Mouse (Mus musculus) liver, embryonic 15.5 days (tissue): Measurements from ENCODE around the gene Pramel1. TPM values are rescaled to one million over a fixed set of nuclear protein-coding genes. Genes with fewer than 3 reads are reported as not detected.
A peak's percentile ranks its signal among the peaks of the same experiment; 100 is the strongest.
"Not testable (repeated sequence)": the region's sequence is repeated elsewhere in the genome, so short reads cannot be mapped to it uniquely, and the experiment has no call there.

Experiments used
- ATAC-seq: fragments of 200-750 bp; cut with Nextera tagmentation; 2 replicates; pipeline ENCODE4 v1.8.0; 2017; ENCODE audit warnings: moderate number of reproducible peaks, mild to moderate bottlenecking, moderate library complexity; ENCODE audit not compliant: insufficient read depth
- H3K27ac ChIP-seq: fragments of 300-500 bp; sonication (generic); replicated peaks from 2 replicates; pipeline ENCODE4 v1.5.1; 2015; ENCODE audit warnings: mild to moderate bottlenecking, inconsistent platforms
- H3K27me3 ChIP-seq: fragments of 300-500 bp; sonication (generic); 2 replicates; pipeline ENCODE4 v1.6.1; 2015; ENCODE audit warnings: mild to moderate bottlenecking, inconsistent platforms
- H3K36me3 ChIP-seq: fragments of 300-500 bp; sonication (generic); replicated peaks from 2 replicates; pipeline ENCODE4 v1.6.1; 2015; ENCODE audit warnings: moderate library complexity, mild to moderate bottlenecking, inconsistent platforms
- H3K4me1 ChIP-seq: fragments of 300-500 bp; sonication (generic); replicated peaks from 2 replicates; pipeline ENCODE4 v1.6.1; 2015; ENCODE audit warnings: inconsistent platforms
- H3K4me2 ChIP-seq: fragments of 300-500 bp; sonication (generic); 2 replicates; pipeline ENCODE4 v1.6.1; 2015; ENCODE audit warnings: moderate library complexity, mild to moderate bottlenecking, inconsistent platforms
- H3K4me3 ChIP-seq: fragments of 300-500 bp; sonication (generic); replicated peaks from 2 replicates; pipeline ENCODE4 v1.5.1; 2015; ENCODE audit warnings: mild to moderate bottlenecking, inconsistent platforms
- H3K9ac ChIP-seq: fragments of 300-500 bp; sonication (generic); 2 replicates; pipeline ENCODE4 v1.6.1; 2015; ENCODE audit warnings: moderate library complexity, mild to moderate bottlenecking, inconsistent platforms
- H3K9me3 ChIP-seq: fragments of 300-500 bp; sonication (generic); replicated peaks from 2 replicates; pipeline ENCODE4 v1.6.1; 2016; ENCODE audit warnings: inconsistent platforms
- whole genome bisulfite sequencing: fragments of 180-500 bp; shearing (Covaris S2); methylation state at CpG from one replicate; pipeline ENCODE4 v1.1.7; 2015; ENCODE audit warnings: mixed read lengths; ENCODE audit not compliant: insufficient replicate concordance; 5-methylcytosine and 5-hydroxymethylcytosine counted together
- polyA plus RNA-seq: library from polyadenylated mRNA; unstranded; fragments of >200 nt; fragmentation: Nextera tagmentation; extraction: Ambion mirVana; gene quantifications from 2 replicates; pipeline ENCODE4 v1.2.1, GENCODE M21; 2015

Pramel1 gene
- polyA plus RNA-seq, 1 experiment from 2014 or later: not detected

GRCm38 (mm10) chr4:143382163-143382562, 12.1 kb upstream of the Pramel1 start:
- H3K27ac ChIP-seq: no peak overlapping the region
- no peaks in the 10 kb centered on the region for H3K4me1 ChIP-seq
- H3K4me2 ChIP-seq: no peak overlapping the region
- no peaks in the 10 kb centered on the region for H3K9me3 ChIP-seq
- no peaks in the 10 kb centered on the region for H3K36me3 ChIP-seq
- no peak overlapping the region for H3K9ac ChIP-seq
- H3K4me3 ChIP-seq: no peak overlapping the region
- no peak for ATAC-seq
- WGBS: 61% methylated on average over 3 of the region's 3 CpGs
- H3K27me3 ChIP-seq: peaks cover 10% of the 10 kb centered on the region; the same call in 1 of the 2 replicates

- H3K27ac ChIP-seq: no peak overlapping the region
- peaks cover 8% of the 10 kb centered on the region for H3K27me3 ChIP-seq
- no peaks in the 10 kb centered on the region for H3K9me3 ChIP-seq
- no peak overlapping the region for H3K4me3 ChIP-seq
- no peak overlapping the region for H3K9ac ChIP-seq
- H3K4me2 ChIP-seq: no peak overlapping the region
- no peaks in the 10 kb centered on the region for H3K4me1 ChIP-seq
- ATAC-seq: no peak
- no peaks in the 10 kb centered on the region for H3K36me3 ChIP-seq
- 28% methylated on average over 4 of the region's 4 CpGs for WGBS
These were observed 10.6 kb upstream of the Pramel1 start for GRCm38 (mm10) chr4:143383646-143384045.

GRCm38 (mm10) chr4:143388955-143389702, 5.1 kb upstream of the Pramel1 start:
- 8% methylated on average over 43 of the region's 43 CpGs for WGBS
- Histone ChIP-seq H3K36me3 (no peaks in the 10 kb centered on the region), H3K27ac (no peak overlapping the region), H3K4me3 (peak overlapping the region; percentile 29; the same call in 1 of the 2 replicates), H3K9me3 (no peaks in the 10 kb centered on the region), H3K9ac (no peak overlapping the region), H3K4me1 (no peaks in the 10 kb centered on the region), H3K27me3 (peaks cover 9% of the 10 kb centered on the region), H3K4me2 (peak overlapping the region; percentile 51)
- ATAC-seq: no peak

- Histone ChIP-seq H3K36me3 (peaks cover 8% of the 10 kb centered on the region), H3K27ac (no peak overlapping the region)
- WGBS: 66% methylated on average over 5 of the region's 5 CpGs
These were observed 17.5 kb downstream of the Pramel1 start for GRCm38 (mm10) chr4:143411566-143412218.

GRCm38 (mm10) chr4:143412219-143413092, 18.2 kb downstream of the Pramel1 start, which contains the start of gene Pramef8:
TSS of gene Pramef8 (plus strand) at chr4:143412426.
- peak within 1 kb of the TSS; percentile 77 for H3K4me3 ChIP-seq
- H3K9me3 ChIP-seq: no peaks in the 10 kb centered on the region
- peak within 1 kb of the TSS; percentile 76 for H3K4me2 ChIP-seq
- H3K27me3 ChIP-seq: no peaks in the 10 kb centered on the region
- peak; percentile 92 for ATAC-seq
- H3K27ac ChIP-seq: peak within 1 kb of the TSS; percentile 89
- peaks cover 16% of the 10 kb centered on the region for H3K36me3 ChIP-seq
- peaks cover 8% of the 10 kb centered on the region for H3K4me1 ChIP-seq
- under 1% methylated on average over 50 of the region's 50 CpGs for WGBS
- peak within 1 kb of the TSS; percentile 66 for H3K9ac ChIP-seq

More at GRCm38 (mm10) chr4:143411566-143412218, 17.5 kb downstream of the Pramel1 start:
- Histone ChIP-seq H3K4me1 (peaks cover 8% of the 10 kb centered on the region), H3K4me2 (peak overlapping the region; percentile 76), H3K27me3 (no peaks in the 10 kb centered on the region), H3K9me3 (no peaks in the 10 kb centered on the region), H3K9ac (0 out of 2 replicates have a peak overlapping the region, but pooled peaks have one; percentile 66), H3K4me3 (peak overlapping the region; percentile 77)
- no peak for ATAC-seq

GRCm38 (mm10) chr4:143413621-143414020, 19.4 kb downstream of the Pramel1 start:
- ATAC-seq: no peak
- peaks cover 27% of the 10 kb centered on the region for H3K36me3 ChIP-seq
- no peaks in the 10 kb centered on the region for H3K9me3 ChIP-seq
- H3K27ac ChIP-seq: no peak overlapping the region
- peaks cover 8% of the 10 kb centered on the region for H3K4me1 ChIP-seq
- H3K9ac ChIP-seq: no peak overlapping the region
- no peak overlapping the region for H3K4me3 ChIP-seq
- H3K27me3 ChIP-seq: no peaks in the 10 kb centered on the region
- 70% methylated on average over 1 of the region's 1 CpGs for WGBS
- peak overlapping the region; percentile 76; the same call in 1 of the 2 replicates for H3K4me2 ChIP-seq

- WGBS: 74% methylated on average over 3 of the region's 3 CpGs
- ATAC-seq: no peak
- peaks cover 8% of the 10 kb centered on the region for H3K4me1 ChIP-seq
- H3K4me2 ChIP-seq: no peak overlapping the region
- H3K4me3 ChIP-seq: no peak overlapping the region
- H3K27me3 ChIP-seq: no peaks in the 10 kb centered on the region
- no peaks in the 10 kb centered on the region for H3K9me3 ChIP-seq
- H3K36me3 ChIP-seq: peaks cover 32% of the 10 kb centered on the region
- H3K9ac ChIP-seq: no peak overlapping the region
- no peak overlapping the region for H3K27ac ChIP-seq
These were observed 19.9 kb downstream of the Pramel1 start for GRCm38 (mm10) chr4:143414121-143414520.

- not testable (repeated sequence) for H3K4me2 ChIP-seq, H3K4me3 ChIP-seq, H3K36me3 ChIP-seq, H3K9me3 ChIP-seq, H3K4me1 ChIP-seq, H3K27ac ChIP-seq, H3K27me3 ChIP-seq, H3K9ac ChIP-seq, ATAC-seq
- WGBS: 62% methylated on average over 5 of the region's 5 CpGs
These were observed 32.5 kb downstream of the Pramel1 start for GRCm38 (mm10) chr4:143426770-143427169.

Other genes starting within 250 kb of the Pramel1 start
- 2.8 and 3.4 TPM in 2 replicates for gene Prdm2, start 181.4 kb upstream of the Pramel1 start, polyA plus RNA-seq
- 1.1 and 1.8 TPM in 2 replicates for gene Pdpn, start 94.9 kb upstream of the Pramel1 start, polyA plus RNA-seq
- 0.07 TPM in 1 of 2 replicates, not detected in the other for gene Lrrc38, start 44.7 kb upstream of the Pramel1 start, polyA plus RNA-seq
- 3.7 and 3.8 TPM in 2 replicates for gene Pramef8, start 18.0 kb downstream of the Pramel1 start, polyA plus RNA-seq
- gene Oog4, start 55.9 kb downstream of the Pramel1 start, polyA plus RNA-seq: not detected in 2 replicates
- not detected in 2 replicates for gene Gm13043, start 116.9 kb downstream of the Pramel1 start, polyA plus RNA-seq
- gene Gm13040, start 141.5 kb downstream of the Pramel1 start, polyA plus RNA-seq: not detected in 2 replicates
- gene BC080695, start 157.3 kb downstream of the Pramel1 start, polyA plus RNA-seq: not detected in 2 replicates
- not detected in 2 replicates for gene Gm13057, start 157.3 kb downstream of the Pramel1 start, polyA plus RNA-seq
- not detected in 2 replicates for gene Gm13083, start 220.6 kb downstream of the Pramel1 start, polyA plus RNA-seq